Mouse (Mus musculus): ENCODE data around the gene Golga5.

Golga5 gene

GRCm38 (mm10) chr12:102514751-102515150, 45.8 kb downstream of the Golga5 start:
- no peak for DNase-seq

DNA sequence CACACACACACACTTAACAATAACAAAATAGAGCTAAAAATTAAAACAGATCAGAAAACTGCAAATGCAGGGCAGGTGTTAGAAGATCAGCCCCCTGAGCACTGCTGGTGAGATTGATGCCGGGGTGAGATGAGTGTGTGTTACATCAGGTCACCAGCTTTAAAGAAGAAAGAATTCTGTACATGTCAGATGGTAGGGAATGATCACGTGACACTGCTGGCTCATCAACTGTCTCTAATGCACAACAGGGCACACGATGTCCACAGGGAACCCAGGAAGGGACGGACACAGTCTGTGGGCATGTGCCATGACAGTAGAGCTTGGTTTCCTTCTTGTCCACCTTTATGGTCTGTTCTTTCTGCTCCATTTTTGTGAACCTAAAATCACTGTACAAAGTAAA, 47.2 kb downstream of the Golga5 start:
- DNase-seq: no peak

DNA sequence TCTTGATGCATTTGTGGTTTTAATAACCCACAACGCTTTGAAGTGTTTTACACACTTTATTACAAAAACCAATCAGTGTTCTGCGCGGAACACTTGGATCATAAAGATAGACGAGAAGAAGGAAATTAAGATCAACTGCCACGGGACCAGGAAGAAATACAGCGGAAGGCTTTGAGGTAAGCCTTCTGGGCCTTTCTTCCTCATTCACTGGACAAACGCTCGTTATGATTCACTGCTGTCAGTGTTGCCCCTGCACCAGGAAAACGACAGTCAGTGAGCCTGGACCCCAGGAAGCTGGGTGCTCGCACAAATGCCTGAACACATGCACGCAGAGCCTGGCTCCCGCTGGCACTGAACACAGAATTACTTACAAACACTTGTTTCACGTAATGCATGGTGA, 48.7 kb downstream of the Golga5 start:
- no peak for DNase-seq

GRCm38 (mm10) chr12:102519929-102520720, 51.2 kb downstream of the Golga5 start:
- no peak for DNase-seq

GRCm38 (mm10) chr12:102521777-102522319, 52.9 kb downstream of the Golga5 start:
- DNase-seq: peak; percentile 79 to 82

DNA sequence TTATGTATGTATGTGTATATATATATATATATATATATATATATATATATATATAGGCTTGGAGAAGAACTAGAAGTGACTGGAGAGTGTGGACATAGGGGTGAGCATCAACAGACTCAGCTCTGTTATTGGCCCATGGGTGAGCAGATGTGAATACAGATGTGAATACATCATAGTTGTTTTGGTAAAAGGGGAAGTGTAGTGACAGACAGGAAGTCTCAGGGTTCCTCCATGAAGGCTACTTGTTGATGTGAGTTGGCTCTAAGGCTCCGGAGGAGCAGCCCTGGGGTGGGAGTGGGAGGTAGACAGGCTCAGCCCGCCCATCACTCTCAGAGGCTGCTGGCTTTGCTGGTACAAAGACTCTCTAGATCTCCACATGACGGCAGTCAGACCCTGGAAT, 55.3 kb downstream of the Golga5 start:
- DNase-seq: no peak

GRCm38 (mm10) chr12:102524760-102525159, 55.8 kb downstream of the Golga5 start:
- peak; percentile 74 to 81 for DNase-seq

GRCm38 (mm10) chr12:102527989-102528388, 59.1 kb downstream of the Golga5 start:
- DNase-seq: no peak

DNA sequence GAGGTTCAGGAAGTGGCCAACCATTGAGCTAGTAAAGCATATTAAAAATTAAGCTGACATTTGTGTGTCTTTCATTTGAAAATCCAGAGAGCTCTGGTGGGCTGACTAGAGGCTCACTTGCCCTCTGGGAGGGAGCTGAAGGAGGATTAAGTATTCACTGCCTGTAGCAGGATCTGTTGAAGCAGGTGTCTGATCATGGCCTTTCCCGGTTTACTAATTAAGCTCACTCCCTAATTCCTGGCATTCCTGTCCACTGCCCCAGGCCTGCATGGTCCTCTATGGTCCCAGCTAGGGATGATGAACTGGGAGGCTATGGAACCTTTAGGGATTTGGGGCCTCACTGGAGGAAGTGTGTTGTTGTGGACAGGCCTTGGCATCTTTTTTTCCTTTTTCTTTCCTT, 66.9 kb downstream of the Golga5 start:
- DNase-seq: no peak

DNA sequence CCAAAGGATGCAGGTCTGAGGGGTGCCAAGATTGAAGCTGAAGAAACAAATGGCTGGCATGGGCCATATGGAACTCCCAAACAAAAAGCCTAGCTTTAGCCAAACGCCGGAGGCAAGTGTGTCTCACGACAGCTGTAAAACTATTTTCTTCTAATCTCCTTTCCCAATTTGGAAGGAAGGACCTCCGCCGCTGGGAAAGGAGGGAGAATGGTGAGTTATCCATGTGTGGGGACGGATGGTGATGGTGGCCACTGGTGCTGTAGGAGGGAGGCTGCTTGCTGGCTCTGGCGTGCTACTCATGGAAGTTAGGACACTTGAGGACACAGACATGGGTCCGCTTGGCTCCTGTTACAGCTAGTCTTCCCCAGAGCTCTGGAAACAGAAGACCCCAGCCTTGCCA, 71.3 kb downstream of the Golga5 start:
- DNase-seq: no peak

DNA sequence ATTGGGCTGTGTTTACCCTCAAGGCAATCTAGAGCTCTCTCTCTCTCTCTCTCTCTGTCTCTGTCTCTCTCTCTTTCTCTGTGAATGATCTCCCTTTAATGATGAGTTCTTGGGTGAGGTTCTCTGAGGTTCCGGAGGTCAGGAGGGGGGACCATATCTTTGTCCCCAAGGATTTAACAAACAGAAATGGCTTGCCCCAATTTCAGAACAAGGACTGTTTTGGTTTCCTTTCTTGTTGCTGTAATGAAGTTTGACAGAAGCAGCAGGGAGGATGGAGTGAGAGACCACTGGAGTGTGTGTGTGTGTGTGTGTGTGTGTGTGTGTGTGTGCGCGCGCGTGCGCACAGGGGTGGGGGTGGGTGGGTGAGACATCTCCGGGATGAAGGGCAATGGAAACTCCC, 72.2 kb downstream of the Golga5 start:
- no peak for DNase-seq

- no peak for DNase-seq
Observed at GRCm38 (mm10) chr12:102545122-102545521, 76.2 kb downstream of the Golga5 start.
